Mouse (Mus musculus): ENCODE measurements around the gene Ankrd13a. TPM values are rescaled to one million over a fixed set of nuclear protein-coding genes. Genes with fewer than 3 reads are reported as not detected.
A peak's percentile ranks its signal among the peaks of the same experiment; 100 is the strongest.

Ankrd13a gene
- polyA plus RNA-seq, 1 experiment from 2014 or later: 41.0 TPM

- H3K27me3 ChIP-seq: no peaks in the 10 kb centered on the region
- H3K9ac ChIP-seq: no peak overlapping the region
- H3K4me1 ChIP-seq (replicated peaks): peaks cover 39% of the 10 kb centered on the region
- H3K27ac ChIP-seq (replicated peaks): no peak overlapping the region
- no peaks in the 10 kb centered on the region for H3K9me3 ChIP-seq (replicated peaks)
- no peak overlapping the region for H3K4me2 ChIP-seq
- H3K4me3 ChIP-seq (replicated peaks): no peak overlapping the region
- no peak for ATAC-seq (ENCODE audit: insufficient read depth)
- H3K36me3 ChIP-seq (replicated peaks): peaks cover 96% of the 10 kb centered on the region
- WGBS (ENCODE audit: insufficient replicate concordance): 66% methylated on average over 11 of the region's 11 CpGs
Observed at GRCm38 (mm10) chr5:114799848-114800247, 25.4 kb downstream of the Ankrd13a start.

- Histone ChIP-seq H3K4me1 (replicated peaks) (peaks cover 36% of the 10 kb centered on the region), H3K4me2 (no peak overlapping the region), H3K27me3 (no peaks in the 10 kb centered on the region), H3K27ac (replicated peaks) (no peak overlapping the region), H3K36me3 (replicated peaks) (peaks cover 96% of the 10 kb centered on the region), H3K9ac (no peak overlapping the region), H3K9me3 (replicated peaks) (no peaks in the 10 kb centered on the region), H3K4me3 (replicated peaks) (no peak overlapping the region)
- ATAC-seq (ENCODE audit: insufficient read depth): peak; percentile 60; the same call in 1 of the 2 replicates
- WGBS (ENCODE audit: insufficient replicate concordance): 15% methylated on average over 8 of the region's 8 CpGs
Observed at GRCm38 (mm10) chr5:114801049-114801448, 26.6 kb downstream of the Ankrd13a start.

GRCm38 (mm10) chr5:114801841-114802240 is 27.4 kb downstream of the Ankrd13a start:
- ATAC-seq (ENCODE audit: insufficient read depth): no peak
- peaks cover 38% of the 10 kb centered on the region for H3K4me1 ChIP-seq (replicated peaks)

GRCm38 (mm10) chr5:114803231-114803630 is 28.8 kb downstream of the Ankrd13a start:
- H3K9ac ChIP-seq: no peak overlapping the region
- no peak for ATAC-seq (ENCODE audit: insufficient read depth)
- peaks cover 80% of the 10 kb centered on the region for H3K36me3 ChIP-seq (replicated peaks)
- WGBS (ENCODE audit: insufficient replicate concordance): 80% methylated on average over 13 of the region's 13 CpGs
- peaks cover 47% of the 10 kb centered on the region for H3K4me1 ChIP-seq (replicated peaks)
- no peaks in the 10 kb centered on the region for H3K9me3 ChIP-seq (replicated peaks)
- H3K27ac ChIP-seq (replicated peaks): no peak overlapping the region
- H3K4me3 ChIP-seq (replicated peaks): no peak overlapping the region
- H3K27me3 ChIP-seq: no peaks in the 10 kb centered on the region
- H3K4me2 ChIP-seq: no peak overlapping the region

More at GRCm38 (mm10) chr5:114801841-114802240, 27.4 kb downstream of the Ankrd13a start:
- H3K9ac ChIP-seq: no peak overlapping the region
- no peak overlapping the region for H3K27ac ChIP-seq (replicated peaks)
- peaks cover 94% of the 10 kb centered on the region for H3K36me3 ChIP-seq (replicated peaks)
- H3K27me3 ChIP-seq: no peaks in the 10 kb centered on the region
- H3K4me3 ChIP-seq (replicated peaks): no peak overlapping the region
- H3K4me2 ChIP-seq: no peak overlapping the region
- H3K9me3 ChIP-seq (replicated peaks): no peaks in the 10 kb centered on the region
- WGBS (ENCODE audit: insufficient replicate concordance): 82% methylated on average over 6 of the region's 6 CpGs

GRCm38 (mm10) chr5:114804335-114804734 is 29.9 kb downstream of the Ankrd13a start:
- 84% methylated on average over 13 of the region's 13 CpGs for WGBS (ENCODE audit: insufficient replicate concordance)
- Histone ChIP-seq H3K36me3 (replicated peaks) (peaks cover 69% of the 10 kb centered on the region), H3K4me2 (no peak overlapping the region), H3K4me3 (replicated peaks) (no peak overlapping the region), H3K27ac (replicated peaks) (no peak overlapping the region), H3K9ac (no peak overlapping the region), H3K9me3 (replicated peaks) (no peaks in the 10 kb centered on the region), H3K4me1 (replicated peaks) (peaks cover 58% of the 10 kb centered on the region), H3K27me3 (no peaks in the 10 kb centered on the region)
- ATAC-seq (ENCODE audit: insufficient read depth): no peak

GRCm38 (mm10) chr5:114804958-114805357 is 30.5 kb downstream of the Ankrd13a start:
- ATAC-seq (ENCODE audit: insufficient read depth): no peak
- Histone ChIP-seq H3K36me3 (replicated peaks) (peaks cover 63% of the 10 kb centered on the region), H3K4me2 (no peak overlapping the region), H3K4me1 (replicated peaks) (peaks cover 64% of the 10 kb centered on the region), H3K27ac (replicated peaks) (no peak overlapping the region), H3K9ac (no peak overlapping the region), H3K27me3 (no peaks in the 10 kb centered on the region), H3K4me3 (replicated peaks) (no peak overlapping the region), H3K9me3 (replicated peaks) (no peaks in the 10 kb centered on the region)
- 54% methylated on average over 3 of the region's 3 CpGs for whole genome bisulfite sequencing (ENCODE audit: insufficient replicate concordance)

GRCm38 (mm10) chr5:114805436-114806350 is 31.2 kb downstream of the Ankrd13a start:
- ATAC-seq (ENCODE audit: insufficient read depth): no peak
- Histone ChIP-seq H3K4me2 (peak overlapping the region; percentile 54), H3K9ac (no peak overlapping the region), H3K27ac (replicated peaks) (peak overlapping the region; percentile 76), H3K36me3 (replicated peaks) (peaks cover 57% of the 10 kb centered on the region), H3K27me3 (no peaks in the 10 kb centered on the region), H3K4me1 (replicated peaks) (peaks cover 61% of the 10 kb centered on the region), H3K9me3 (replicated peaks) (no peaks in the 10 kb centered on the region), H3K4me3 (replicated peaks) (no peak overlapping the region)
- 44% methylated on average over 15 of the region's 15 CpGs for WGBS (ENCODE audit: insufficient replicate concordance)

- Histone ChIP-seq H3K9ac (peak overlapping the region; percentile 36; the same call in 1 of the 2 replicates), H3K9me3 (replicated peaks) (no peaks in the 10 kb centered on the region), H3K4me3 (replicated peaks) (no peak overlapping the region), H3K27ac (replicated peaks) (peak overlapping the region; percentile 76), H3K4me2 (peak overlapping the region; percentile 54), H3K4me1 (replicated peaks) (peaks cover 55% of the 10 kb centered on the region), H3K36me3 (replicated peaks) (peaks cover 49% of the 10 kb centered on the region), H3K27me3 (no peaks in the 10 kb centered on the region)
- no peak for ATAC-seq (ENCODE audit: insufficient read depth)
- whole genome bisulfite sequencing (ENCODE audit: insufficient replicate concordance): 53% methylated on average over 8 of the region's 8 CpGs
Observed at GRCm38 (mm10) chr5:114806636-114807035, 32.2 kb downstream of the Ankrd13a start.

- peak overlapping the region; percentile 54 for H3K4me2 ChIP-seq
- H3K27ac ChIP-seq (replicated peaks): peak overlapping the region; percentile 76
- no peaks in the 10 kb centered on the region for H3K9me3 ChIP-seq (replicated peaks)
- H3K27me3 ChIP-seq: no peaks in the 10 kb centered on the region
- 15% methylated on average over 9 of the region's 9 CpGs for WGBS (ENCODE audit: insufficient replicate concordance)
- H3K4me1 ChIP-seq (replicated peaks): peaks cover 53% of the 10 kb centered on the region
- H3K9ac ChIP-seq: peak overlapping the region; percentile 36
- H3K4me3 ChIP-seq (replicated peaks): peak overlapping the region; percentile 9; the same call in 1 of the 2 replicates
- ATAC-seq (ENCODE audit: insufficient read depth): peak; percentile 68
- H3K36me3 ChIP-seq (replicated peaks): peaks cover 44% of the 10 kb centered on the region
Observed at GRCm38 (mm10) chr5:114807063-114807462, 32.6 kb downstream of the Ankrd13a start.

GRCm38 (mm10) chr5:114807468-114807867 is 33.0 kb downstream of the Ankrd13a start:
- Histone ChIP-seq H3K9me3 (replicated peaks) (no peaks in the 10 kb centered on the region), H3K4me2 (peak overlapping the region; percentile 54), H3K4me3 (replicated peaks) (peak overlapping the region; percentile 9; the same call in 1 of the 2 replicates), H3K9ac (peak overlapping the region; percentile 36), H3K36me3 (replicated peaks) (peaks cover 41% of the 10 kb centered on the region), H3K4me1 (replicated peaks) (peaks cover 57% of the 10 kb centered on the region), H3K27ac (replicated peaks) (peak overlapping the region; percentile 76), H3K27me3 (no peaks in the 10 kb centered on the region)
- 18% methylated on average over 8 of the region's 8 CpGs for WGBS (ENCODE audit: insufficient replicate concordance)
- peak; percentile 82 for ATAC-seq (ENCODE audit: insufficient read depth)

- Histone ChIP-seq H3K27me3 (no peaks in the 10 kb centered on the region), H3K36me3 (replicated peaks) (peaks cover 37% of the 10 kb centered on the region), H3K27ac (replicated peaks) (peak overlapping the region; percentile 76), H3K4me2 (peak overlapping the region; percentile 54), H3K4me3 (replicated peaks) (no peak overlapping the region), H3K9me3 (replicated peaks) (no peaks in the 10 kb centered on the region), H3K9ac (no peak overlapping the region), H3K4me1 (replicated peaks) (peaks cover 61% of the 10 kb centered on the region)
- no peak for ATAC-seq (ENCODE audit: insufficient read depth)
- 33% methylated on average over 6 of the region's 6 CpGs for WGBS (ENCODE audit: insufficient replicate concordance)
Observed at GRCm38 (mm10) chr5:114807893-114808292, 33.4 kb downstream of the Ankrd13a start.
